Mouse (Mus musculus): ENCODE data around the gene S100a1.

Gene S100a1

GRCm38 (mm10) chr3:90509747-90510123 is 4.5 kb downstream of the S100a1 start:
- no peak for DNase-seq (ENCODE audit: low read depth, low spot score)

- peak; percentile 100 for DNase-seq (ENCODE audit: low read depth, low spot score)
These were observed 5.0 kb downstream of the S100a1 start, which contains the start of gene Chtop for GRCm38 (mm10) chr3:90508950-90509746. Gene Chtop (minus strand): TSS chr3:90509498.

GRCm38 (mm10) chr3:90508287-90508949 is 5.8 kb downstream of the S100a1 start:
- peak; percentile 54 for DNase-seq (ENCODE audit: low read depth, low spot score)

DNA sequence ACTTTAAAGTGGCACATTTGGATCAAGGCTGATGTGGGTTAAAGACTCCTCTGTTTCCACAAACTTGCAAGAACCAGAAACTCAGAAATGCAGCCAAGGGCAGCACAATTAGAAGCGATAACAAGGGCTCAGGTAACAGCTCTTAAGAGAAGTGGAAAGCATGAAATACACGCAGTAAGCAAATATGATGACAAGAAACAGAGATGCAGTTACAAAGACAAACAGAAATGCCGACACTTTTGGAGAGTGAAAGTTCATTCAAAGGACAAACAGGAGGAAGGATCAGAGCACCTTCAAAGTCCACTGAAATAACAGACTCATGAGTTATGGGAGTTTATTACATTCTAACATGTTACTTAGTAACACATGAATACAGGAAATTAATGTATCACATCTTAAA is 7.8 kb downstream of the S100a1 start:
- no peak for DNase-seq (ENCODE audit: low read depth, low spot score)

DNA sequence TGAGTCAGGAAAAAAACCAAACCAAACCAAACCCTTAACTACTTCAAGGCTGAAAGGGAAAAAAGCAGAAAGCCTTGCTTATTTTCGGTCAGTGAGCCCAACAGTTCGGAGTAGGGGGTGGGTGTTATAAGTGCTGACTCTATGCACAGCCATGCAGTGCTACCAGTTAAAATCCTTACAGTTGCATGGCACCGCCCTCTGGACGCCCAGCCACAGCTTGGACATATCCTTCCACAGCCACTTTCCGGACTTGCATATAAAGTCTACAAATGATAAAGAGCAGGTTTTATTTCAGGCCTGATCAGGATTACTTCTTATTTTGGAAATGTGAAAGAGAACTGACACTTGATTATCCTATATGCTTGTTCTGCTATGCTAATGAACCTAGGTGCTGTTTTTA is 9.0 kb downstream of the S100a1 start:
- no peak for DNase-seq (ENCODE audit: low read depth, low spot score)

GRCm38 (mm10) chr3:90503444-90503843 is 10.7 kb downstream of the S100a1 start:
- DNase-seq (ENCODE audit: low read depth, low spot score), result no peak

GRCm38 (mm10) chr3:90497597-90497996 is 16.6 kb downstream of the S100a1 start:
- no peak for DNase-seq (ENCODE audit: low read depth, low spot score)

DNA sequence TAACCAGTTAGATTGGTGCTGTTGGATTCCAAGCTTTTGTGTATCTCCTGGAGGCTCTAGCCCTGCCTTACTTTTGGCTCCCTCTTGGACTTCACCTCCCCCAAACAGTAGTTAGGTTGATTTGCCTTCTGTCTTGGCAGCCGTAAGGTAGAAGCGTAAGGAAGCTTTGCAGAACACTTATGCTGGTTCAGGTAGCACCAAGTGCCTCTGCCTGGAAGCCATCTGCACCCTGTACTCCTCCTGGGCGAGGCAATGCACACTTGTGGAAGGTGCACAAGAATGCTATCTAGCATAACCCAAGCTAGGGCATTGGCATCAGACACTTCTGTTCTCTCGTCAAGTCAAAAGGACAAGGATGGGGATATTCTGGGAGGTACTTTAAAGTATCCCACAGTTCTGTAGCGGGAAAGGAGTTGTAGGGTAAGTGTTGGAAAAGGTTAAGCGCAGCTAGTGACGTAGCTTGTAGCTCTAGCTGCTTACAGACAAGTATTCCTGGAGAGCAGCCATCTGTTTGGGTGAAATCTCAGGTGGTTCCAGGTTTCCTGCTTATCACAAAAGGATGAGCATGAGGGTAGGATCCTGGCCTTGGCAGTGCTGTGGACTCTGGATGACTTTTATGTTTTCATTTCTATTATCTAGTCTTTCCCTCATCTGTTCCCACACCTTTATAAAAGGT is 18.2 kb downstream of the S100a1 start:
- no peak for DNase-seq (ENCODE audit: low read depth, low spot score)

DNA sequence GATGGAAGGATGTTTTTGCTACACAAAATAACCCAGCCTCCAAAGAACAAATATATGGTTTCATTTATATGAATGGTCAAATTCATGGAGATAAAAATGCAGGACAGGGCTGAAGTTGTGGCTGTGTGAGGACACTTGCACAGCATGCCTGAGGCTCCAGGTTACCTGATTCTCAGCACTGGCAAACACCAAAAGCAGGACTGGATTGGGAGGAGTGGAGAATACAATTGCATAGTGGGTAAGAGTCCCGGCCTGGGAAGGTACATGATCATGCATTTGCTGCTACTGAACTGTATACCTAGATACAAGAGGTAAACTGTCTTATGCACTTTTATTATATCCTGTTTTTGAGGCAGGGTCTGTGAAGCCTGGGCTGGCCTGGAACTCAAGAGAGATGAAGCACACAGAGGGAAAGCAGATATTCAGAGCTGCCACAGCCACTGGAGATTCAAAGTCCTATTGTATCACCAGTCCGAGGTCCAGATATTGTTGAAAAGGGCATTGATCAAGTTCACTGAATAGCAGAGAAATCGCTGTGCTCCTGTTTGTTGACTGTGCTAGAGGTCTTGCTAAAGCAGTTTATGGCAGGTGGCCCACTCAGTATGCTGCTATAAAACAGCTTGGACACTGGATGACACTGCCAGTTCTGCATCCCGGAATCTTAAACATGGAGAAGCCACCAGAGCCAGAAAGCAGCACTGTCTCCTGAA is 20.2 kb downstream of the S100a1 start:
- no peak for DNase-seq (ENCODE audit: low read depth, low spot score)

- peak; percentile 78 for DNase-seq (ENCODE audit: low read depth, low spot score)
These were observed 22.8 kb downstream of the S100a1 start for GRCm38 (mm10) chr3:90491350-90491749.

- peak; percentile 98 for DNase-seq (ENCODE audit: low read depth, low spot score)
These were observed 23.4 kb downstream of the S100a1 start, which contains the start of gene Snapin for GRCm38 (mm10) chr3:90490696-90491256. Gene Snapin (minus strand): TSS chr3:90491033.

GRCm38 (mm10) chr3:90488576-90488975 is 25.6 kb downstream of the S100a1 start:
- DNase-seq (ENCODE audit: low read depth, low spot score), result no peak

DNA sequence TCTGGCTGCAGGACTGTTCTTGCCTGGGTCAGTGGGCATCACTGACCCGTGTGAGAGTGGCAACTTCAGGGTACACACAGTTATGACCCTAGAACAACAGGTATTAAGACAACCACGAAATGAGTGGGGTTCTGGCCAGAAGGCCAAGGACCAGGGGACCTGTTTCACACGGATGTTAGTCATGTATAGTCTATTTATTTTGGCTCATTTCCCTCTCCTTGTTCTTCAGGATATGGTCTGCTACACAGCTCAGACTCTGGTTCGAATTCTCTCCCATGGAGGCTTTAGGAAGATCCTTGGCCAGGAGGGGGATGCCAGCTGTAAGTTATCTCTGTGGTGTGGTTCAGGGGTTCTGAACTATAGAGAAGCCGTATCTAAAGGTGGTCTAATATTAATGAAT is 27.2 kb downstream of the S100a1 start:
- DNase-seq (ENCODE audit: low read depth, low spot score), result no peak

GRCm38 (mm10) chr3:90475831-90476611 is 38.2 kb downstream of the S100a1 start, which contains the start of gene Ilf2:
Gene Ilf2 (plus strand): TSS chr3:90476126.
- peak; percentile 98 for DNase-seq (ENCODE audit: low read depth, low spot score)

GRCm38 (mm10) chr3:90475151-90475830 is 38.9 kb downstream of the S100a1 start:
- DNase-seq (ENCODE audit: low read depth, low spot score), result peak; percentile 61

DNA sequence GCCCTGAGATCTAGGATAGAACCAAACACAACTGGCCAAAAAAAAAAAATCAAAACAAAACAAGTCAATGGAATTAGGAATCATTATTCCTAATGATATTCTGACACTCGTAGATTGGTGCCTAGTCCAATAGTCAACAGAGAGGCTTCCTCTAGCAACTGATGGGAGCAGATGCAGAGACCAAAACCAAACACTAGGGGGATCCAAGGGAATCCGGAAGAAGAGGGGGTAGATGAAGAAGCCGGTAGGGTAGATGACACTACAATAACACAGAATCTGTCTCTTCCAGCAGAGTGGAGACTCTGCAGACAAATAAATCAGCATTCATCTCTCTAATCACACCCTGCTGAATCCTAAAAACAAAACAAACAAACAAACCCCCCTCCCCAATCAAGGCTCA is 42.0 kb downstream of the S100a1 start:
- DNase-seq (ENCODE audit: low read depth, low spot score), result peak; percentile 78

GRCm38 (mm10) chr3:90467618-90468300 is 46.4 kb downstream of the S100a1 start:
- DNase-seq (ENCODE audit: low read depth, low spot score), result no peak

- no peak for DNase-seq (ENCODE audit: low read depth, low spot score)
These were observed 47.9 kb downstream of the S100a1 start for GRCm38 (mm10) chr3:90466311-90466766.

DNA sequence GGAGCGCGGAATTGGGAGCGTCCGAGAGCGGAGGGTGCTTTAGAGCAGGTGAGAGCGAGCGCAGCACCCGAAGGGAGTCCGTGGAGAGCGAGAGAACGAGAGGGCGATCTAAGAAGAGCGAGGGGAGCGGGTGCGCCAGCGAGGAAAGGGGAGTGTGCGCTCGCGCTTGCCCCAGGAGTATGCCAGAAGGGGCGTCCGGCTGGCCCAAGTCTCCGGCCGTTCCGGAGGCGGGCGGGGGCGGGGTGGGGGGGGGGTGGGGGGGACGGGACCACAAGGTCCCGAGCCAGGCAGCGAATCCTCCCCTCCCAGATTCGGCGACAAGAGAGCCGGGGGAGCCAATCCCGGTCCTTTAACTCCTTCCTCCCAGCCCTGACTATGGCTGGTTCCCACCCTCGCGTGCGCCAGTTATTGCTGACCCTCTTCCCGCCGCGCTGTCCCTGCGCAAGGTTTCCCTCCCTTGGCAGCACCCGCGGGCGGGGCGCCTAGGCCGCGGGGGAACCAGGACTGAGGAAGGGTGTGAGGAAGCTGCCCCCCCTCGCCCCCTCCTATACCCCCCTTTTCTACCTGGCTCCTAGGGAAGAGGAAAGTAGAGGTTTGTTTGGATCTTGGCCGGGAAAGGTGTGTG is 48.4 kb downstream of the S100a1 start, which contains the start of gene Npr1:
Npr1 (minus strand) TSS at position 181 of the 625 bp plus-strand sequence.
- no peak for DNase-seq (ENCODE audit: low read depth, low spot score)

All from A20 (cell line).